Mouse (Mus musculus): ENCODE measurements around the gene Map2. TPM values are rescaled to one million over a fixed set of nuclear protein-coding genes. Genes with fewer than 3 reads are reported as not detected.

Map2 gene
- total and polyA plus RNA-seq, 2 experiments from 2014 or later: 341 to 1,392 TPM

GRCm38 (mm10) chr1:66173630-66174029 is 1.4 kb upstream of the Map2 start:
- Histone ChIP-seq H3K9ac (replicated peaks; ENCODE audit: low read length, poor library complexity, severe bottlenecking) (no peak overlapping the region), H3K9me3 (ENCODE audit: low read length) (no peaks in the 10 kb centered on the region), H3K4me2 (ENCODE audit: low read depth, low read length, poor library complexity, severe bottlenecking) (no peak overlapping the region), H3K36me3 (ENCODE audit: insufficient read depth, low read length) (no peaks in the 10 kb centered on the region), H3K27ac (ENCODE audit: low read depth, low read length) (no peak overlapping the region), H3K27me3 (ENCODE audit: insufficient read depth, low read length) (no peaks in the 10 kb centered on the region), H3K4me3 (ENCODE audit: low read depth, low read length) (no peak overlapping the region), H3K4me1 (ENCODE audit: insufficient read depth, low read length) (peaks cover 3% of the 10 kb centered on the region; the same call in 1 of the 2 replicates)
- DNase-seq (ENCODE audit: low spot score) (no peak), ATAC-seq (ENCODE audit: low FRiP score) (no peak)
- TF ChIP-seq CTCF (IDR thresholded peaks at IDR 0.05): no peak
- 61% methylated on average over 5 of the region's 5 CpGs for WGBS

GRCm38 (mm10) chr1:66176012-66176837 is 1.2 kb downstream of the Map2 start:
- ATAC-seq (ENCODE audit: low FRiP score) (peak; percentile 35; the same call in 1 of the 2 replicates), DNase-seq (ENCODE audit: low spot score) (peak; percentile 76)
- H3K27ac ChIP-seq (ENCODE audit: low read depth, low read length): peak overlapping the region; percentile 85
- peak overlapping the region; percentile 90 for H3K4me3 ChIP-seq (ENCODE audit: low read depth, low read length)
- 0 out of 2 replicates have a peak, but pooled peaks cover under 1% of the 10 kb centered on the region for H3K36me3 ChIP-seq (ENCODE audit: insufficient read depth, low read length)
- H3K9me3 ChIP-seq (ENCODE audit: low read length): no peaks in the 10 kb centered on the region
- WGBS: 10% methylated on average over 9 of the region's 9 CpGs
- H3K4me2 ChIP-seq (ENCODE audit: low read depth, low read length, poor library complexity, severe bottlenecking): peak overlapping the region; percentile 78
- no peaks in the 10 kb centered on the region for H3K27me3 ChIP-seq (ENCODE audit: insufficient read depth, low read length)
- H3K9ac ChIP-seq (replicated peaks; ENCODE audit: low read length, poor library complexity, severe bottlenecking): peak overlapping the region; percentile 75
- peaks cover 7% of the 10 kb centered on the region; the same call in 1 of the 2 replicates for H3K4me1 ChIP-seq (ENCODE audit: insufficient read depth, low read length)
- no peak; the same call in 1 of the 2 replicates for TF ChIP-seq CTCF (IDR thresholded peaks at IDR 0.05)

GRCm38 (mm10) chr1:66176838-66177105 is 1.7 kb downstream of the Map2 start:
- DNase-seq (ENCODE audit: low spot score) (peak; percentile 68), ATAC-seq (ENCODE audit: low FRiP score) (no peak)
- no peaks in the 10 kb centered on the region for H3K9me3 ChIP-seq (ENCODE audit: low read length)
- H3K36me3 ChIP-seq (ENCODE audit: insufficient read depth, low read length): 0 out of 2 replicates have a peak, but pooled peaks cover 3% of the 10 kb centered on the region
- peak overlapping the region; percentile 75 for H3K9ac ChIP-seq (replicated peaks; ENCODE audit: low read length, poor library complexity, severe bottlenecking)
- H3K4me2 ChIP-seq (ENCODE audit: low read depth, low read length, poor library complexity, severe bottlenecking): peak overlapping the region; percentile 78
- no peaks in the 10 kb centered on the region for H3K27me3 ChIP-seq (ENCODE audit: insufficient read depth, low read length)
- H3K27ac ChIP-seq (ENCODE audit: low read depth, low read length): peak overlapping the region; percentile 85
- peak; percentile 15; the same call in 1 of the 2 replicates for TF ChIP-seq CTCF (IDR thresholded peaks at IDR 0.05)
- peak overlapping the region; percentile 90 for H3K4me3 ChIP-seq (ENCODE audit: low read depth, low read length)
- peaks cover 7% of the 10 kb centered on the region; the same call in 1 of the 2 replicates for H3K4me1 ChIP-seq (ENCODE audit: insufficient read depth, low read length)
- WGBS: 22% methylated on average over 2 of the region's 2 CpGs

GRCm38 (mm10) chr1:66177489-66178170 is 2.6 kb downstream of the Map2 start:
- WGBS: 7% methylated on average over 4 of the region's 4 CpGs
- H3K27me3 ChIP-seq (ENCODE audit: insufficient read depth, low read length): no peaks in the 10 kb centered on the region
- peaks cover 6% of the 10 kb centered on the region; the same call in 1 of the 2 replicates for H3K36me3 ChIP-seq (ENCODE audit: insufficient read depth, low read length)
- peak overlapping the region; percentile 52 for H3K9ac ChIP-seq (replicated peaks; ENCODE audit: low read length, poor library complexity, severe bottlenecking)
- TF ChIP-seq CTCF (IDR thresholded peaks at IDR 0.05): peak; percentile 64
- peak overlapping the region; percentile 51 for H3K27ac ChIP-seq (ENCODE audit: low read depth, low read length)
- H3K4me2 ChIP-seq (ENCODE audit: low read depth, low read length, poor library complexity, severe bottlenecking): peak overlapping the region; percentile 78
- H3K4me3 ChIP-seq (ENCODE audit: low read depth, low read length): peak overlapping the region; percentile 90
- peaks cover 7% of the 10 kb centered on the region; the same call in 1 of the 2 replicates for H3K4me1 ChIP-seq (ENCODE audit: insufficient read depth, low read length)
- ATAC-seq (ENCODE audit: low FRiP score): peak; percentile 43; the same call in 1 of the 2 replicates
- H3K9me3 ChIP-seq (ENCODE audit: low read length): no peaks in the 10 kb centered on the region
- DNase-seq (ENCODE audit: low spot score): peak; percentile 72

GRCm38 (mm10) chr1:66187016-66187681 is 12.1 kb downstream of the Map2 start:
- Histone ChIP-seq H3K4me1 (ENCODE audit: insufficient read depth, low read length) (peaks cover 8% of the 10 kb centered on the region; the same call in 1 of the 2 replicates), H3K4me2 (ENCODE audit: low read depth, low read length, poor library complexity, severe bottlenecking) (no peak overlapping the region), H3K9ac (replicated peaks; ENCODE audit: low read length, poor library complexity, severe bottlenecking) (no peak overlapping the region), H3K27ac (ENCODE audit: low read depth, low read length) (no peak overlapping the region), H3K36me3 (ENCODE audit: insufficient read depth, low read length) (peaks cover 3% of the 10 kb centered on the region; the same call in 1 of the 2 replicates), H3K27me3 (ENCODE audit: insufficient read depth, low read length) (no peaks in the 10 kb centered on the region), H3K9me3 (ENCODE audit: low read length) (no peaks in the 10 kb centered on the region), H3K4me3 (ENCODE audit: low read depth, low read length) (no peak overlapping the region)
- DNase-seq (ENCODE audit: low spot score) (peak; percentile 69), ATAC-seq (ENCODE audit: low FRiP score) (no peak)
- TF ChIP-seq CTCF (IDR thresholded peaks at IDR 0.05): no peak
- 29% methylated on average over 12 of the region's 12 CpGs for WGBS
